Mouse (Mus musculus) midbrain, embryonic 12.5 days (tissue): Measurements from ENCODE around the gene Cic. TPM values are rescaled to one million over a fixed set of nuclear protein-coding genes. Genes with fewer than 3 reads are reported as not detected.
A peak's percentile ranks its signal among the peaks of the same experiment; 100 is the strongest.

Experiments
- ATAC-seq: fragments of 200-750 bp; cut with Nextera tagmentation; 2 replicates; pipeline ENCODE4 v1.8.0; 2017; ENCODE audit warnings: low read depth, moderate TSS enrichment, moderate library complexity; ENCODE audit not compliant: low FRiP score
- H3K27ac ChIP-seq: fragments of 300-500 bp; sonication (generic); replicated peaks from 2 replicates; pipeline ENCODE4 v1.5.1; 2016; ENCODE audit warnings: mild to moderate bottlenecking
- H3K27me3 ChIP-seq: fragments of 300-500 bp; sonication (generic); 2 replicates; pipeline ENCODE4 v1.6.1; 2016; ENCODE audit warnings: mild to moderate bottlenecking
- H3K36me3 ChIP-seq: fragments of 300-500 bp; sonication (generic); 2 replicates; pipeline ENCODE4 v1.6.1; 2016
- H3K4me1 ChIP-seq: fragments of 300-500 bp; sonication (generic); 2 replicates; pipeline ENCODE4 v1.6.1; 2016
- H3K4me2 ChIP-seq: fragments of 300-500 bp; sonication (generic); replicated peaks from 2 replicates; pipeline ENCODE4 v1.6.1; 2016; ENCODE audit warnings: mild to moderate bottlenecking, moderate library complexity
- H3K4me3 ChIP-seq: fragments of 300-500 bp; sonication (generic); 2 replicates; pipeline ENCODE4 v1.5.1; 2016; ENCODE audit warnings: mild to moderate bottlenecking
- H3K9ac ChIP-seq: fragments of 300-500 bp; sonication (generic); replicated peaks from 2 replicates; pipeline ENCODE4 v1.6.1; 2016; ENCODE audit warnings: mild to moderate bottlenecking, moderate library complexity
- H3K9me3 ChIP-seq: fragments of 300-500 bp; sonication (generic); 2 replicates; pipeline ENCODE4 v1.6.1; 2016; ENCODE audit warnings: mild to moderate bottlenecking
- WGBS: fragments of 180-500 bp; shearing (Covaris S2); methylation state at CpG from one replicate; pipeline ENCODE4 v1.1.7; 2016; 5-methylcytosine and 5-hydroxymethylcytosine counted together
- polyA plus RNA-seq: library from polyadenylated mRNA; unstranded; fragments of >200 nt; fragmentation: Nextera tagmentation; extraction: Ambion mirVana; gene quantifications from 2 replicates; pipeline ENCODE4 v1.2.1, GENCODE M21; 2016

The Cic gene
- polyA plus RNA-seq, 1 experiment from 2014 or later: 40.8 TPM

DNA sequence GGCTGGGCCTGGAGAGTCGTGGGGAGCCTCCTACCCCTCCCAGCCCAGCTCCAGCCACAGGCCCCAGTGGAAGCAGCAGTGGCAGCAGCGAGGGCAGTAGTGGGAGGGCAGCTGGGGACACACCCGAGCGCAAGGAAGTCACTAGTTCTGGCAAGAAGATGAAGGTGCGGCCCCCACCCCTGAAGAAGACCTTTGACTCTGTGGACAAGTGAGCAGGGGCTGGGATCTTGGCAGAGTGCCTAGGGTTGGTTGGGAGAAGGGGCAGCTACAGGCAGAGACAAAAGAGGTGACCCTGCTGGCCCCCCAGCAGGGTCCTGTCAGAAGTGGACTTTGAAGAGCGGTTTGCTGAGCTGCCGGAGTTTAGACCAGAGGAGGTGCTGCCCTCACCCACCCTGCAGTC, 24.6 kb downstream of the Cic start:
- WGBS: 62% methylated on average over 7 of the region's 7 CpGs

DNA sequence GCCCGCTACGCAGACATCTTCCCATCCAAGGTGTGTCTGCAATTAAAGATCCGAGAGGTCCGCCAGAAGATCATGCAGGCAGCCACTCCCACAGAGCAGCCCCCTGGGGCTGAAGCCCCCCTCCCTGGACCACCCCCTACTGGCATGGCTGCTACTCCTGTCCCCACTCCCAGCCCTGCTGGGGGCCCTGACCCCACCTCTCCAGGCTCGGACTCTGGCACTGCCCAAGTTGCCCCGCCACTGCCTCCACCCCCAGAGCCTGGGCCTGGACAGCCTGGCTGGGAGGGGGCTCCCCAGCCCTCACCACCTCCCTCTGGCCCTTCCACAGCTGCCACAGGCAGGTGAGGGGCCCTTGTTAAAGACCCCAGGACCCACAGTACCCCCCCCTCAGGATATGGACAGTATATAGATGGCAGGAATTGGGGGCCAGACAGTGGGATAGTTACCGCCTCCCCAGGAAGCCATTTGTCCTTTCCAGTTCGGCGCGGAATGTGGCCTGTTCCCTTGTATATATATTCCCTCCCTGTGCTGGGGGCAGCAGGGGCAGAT, 25.8 kb downstream of the Cic start:
- H3K9ac ChIP-seq: no peak overlapping the region

More for the DNA sequence above, 24.6 kb downstream of the Cic start:
- no peak overlapping the region for H3K9ac ChIP-seq
- no peaks in the 10 kb centered on the region for H3K9me3 ChIP-seq
- peaks cover 91% of the 10 kb centered on the region for H3K36me3 ChIP-seq
- no peak overlapping the region for H3K4me3 ChIP-seq
- no peaks in the 10 kb centered on the region for H3K27me3 ChIP-seq
- H3K27ac ChIP-seq: no peak overlapping the region; the same call in 1 of the 2 replicates
- H3K4me1 ChIP-seq: peaks cover 22% of the 10 kb centered on the region
- H3K4me2 ChIP-seq: no peak overlapping the region
- ATAC-seq: no peak

DNA sequence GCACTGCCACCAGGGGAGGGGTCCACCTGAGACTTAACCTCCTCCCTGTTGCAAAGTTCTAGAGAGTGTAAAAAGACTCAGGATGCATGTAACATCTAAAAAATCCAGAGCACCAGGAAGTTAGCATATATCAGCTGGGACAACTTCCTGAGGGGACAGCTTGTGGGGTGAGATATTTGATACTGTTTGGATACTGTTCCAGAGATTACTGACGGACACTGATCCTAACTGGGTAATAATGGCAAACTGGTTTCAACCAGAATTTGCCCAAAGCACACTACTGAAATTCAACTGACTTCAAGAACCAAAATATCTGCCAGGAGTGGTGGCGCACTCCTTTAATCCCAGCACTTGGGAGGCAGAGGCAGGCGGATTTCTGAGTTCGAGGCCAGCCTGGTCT, 27.0 kb downstream of the Cic start:
- no peak for ATAC-seq
- Histone ChIP-seq H3K36me3 (peaks cover 67% of the 10 kb centered on the region), H3K4me2 (no peak overlapping the region), H3K4me1 (peaks cover 31% of the 10 kb centered on the region), H3K9me3 (no peaks in the 10 kb centered on the region), H3K9ac (no peak overlapping the region), H3K27me3 (no peaks in the 10 kb centered on the region), H3K27ac (no peak overlapping the region; the same call in 1 of the 2 replicates), H3K4me3 (no peak overlapping the region)
- 92% methylated on average over 4 of the region's 4 CpGs for WGBS

More for the DNA sequence above, 25.8 kb downstream of the Cic start:
- Histone ChIP-seq H3K27me3 (no peaks in the 10 kb centered on the region), H3K4me2 (no peak overlapping the region), H3K36me3 (peaks cover 79% of the 10 kb centered on the region), H3K4me3 (no peak overlapping the region), H3K9me3 (no peaks in the 10 kb centered on the region), H3K27ac (no peak overlapping the region; the same call in 1 of the 2 replicates), H3K4me1 (peaks cover 26% of the 10 kb centered on the region)
- 79% methylated on average over 10 of the region's 10 CpGs for WGBS
- ATAC-seq: no peak

DNA sequence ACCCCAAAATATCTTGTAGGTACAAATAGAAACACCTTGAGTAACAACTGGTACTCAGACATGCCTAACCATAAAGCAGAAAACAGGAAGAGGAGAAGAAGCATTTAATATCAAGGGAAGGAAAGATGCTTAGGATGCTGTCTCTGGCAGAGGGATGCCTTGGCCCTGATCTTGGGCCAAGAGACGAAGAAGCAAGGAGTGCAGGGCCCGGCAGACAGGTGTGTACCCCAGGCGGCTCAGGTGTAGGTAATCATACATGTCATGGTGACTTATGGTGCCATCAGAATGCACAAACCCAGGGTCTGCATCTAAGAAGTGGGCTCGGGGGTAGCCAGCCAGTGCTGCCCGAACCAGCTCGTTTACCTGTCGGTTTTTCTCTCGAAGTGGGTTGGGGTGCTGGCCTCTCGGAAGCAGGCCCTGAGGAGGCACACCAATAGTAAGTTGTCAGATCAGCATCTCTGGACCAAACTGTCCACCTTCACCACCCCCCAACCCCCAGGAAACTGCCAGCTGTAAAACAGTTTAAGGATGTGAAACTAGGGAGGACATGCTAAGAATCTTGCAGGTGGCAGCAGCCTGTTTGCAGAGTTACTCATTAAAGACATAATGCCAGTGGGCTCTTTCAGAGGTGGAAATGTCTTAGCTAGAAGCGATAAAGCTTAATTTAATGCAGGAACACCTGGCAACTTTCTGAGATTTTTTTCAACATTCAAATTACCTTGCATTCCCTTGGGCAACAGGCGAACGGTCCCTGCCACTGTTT, 27.6 kb downstream of the Cic start:
- no peak overlapping the region for H3K9ac ChIP-seq
- no peak overlapping the region for H3K27ac ChIP-seq
- H3K27me3 ChIP-seq: no peaks in the 10 kb centered on the region
- H3K4me3 ChIP-seq: no peak overlapping the region
- WGBS: 92% methylated on average over 12 of the region's 12 CpGs
- peaks cover 31% of the 10 kb centered on the region for H3K4me1 ChIP-seq
- ATAC-seq: no peak
- H3K9me3 ChIP-seq: no peaks in the 10 kb centered on the region
- H3K36me3 ChIP-seq: peaks cover 60% of the 10 kb centered on the region
- 0 out of 2 replicates have a peak overlapping the region, but pooled peaks have one; percentile 76 for H3K4me2 ChIP-seq

DNA sequence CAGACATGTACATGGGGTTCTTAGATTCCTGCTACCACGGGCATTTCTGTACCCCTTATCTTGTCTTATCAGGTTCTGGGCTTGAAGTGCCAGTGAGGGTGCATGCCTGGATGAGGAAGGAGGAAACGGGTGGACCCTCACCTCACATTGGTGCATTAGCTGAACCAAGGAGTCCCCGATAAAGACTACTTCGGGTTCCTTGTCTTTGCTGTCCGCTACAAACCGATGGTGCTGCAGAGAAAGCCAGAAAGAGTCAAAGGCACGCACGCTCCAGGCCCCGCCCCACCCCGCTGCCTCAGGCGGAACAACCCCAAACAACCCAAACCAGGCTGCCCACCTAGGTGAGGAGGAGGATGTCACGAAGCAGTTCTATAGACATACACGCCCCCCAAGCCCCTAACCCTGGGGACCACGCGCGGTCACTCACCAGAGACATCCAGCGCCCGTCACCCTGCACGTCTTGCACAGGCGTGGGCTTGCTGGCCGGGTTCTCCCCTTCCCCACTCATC, 29.5 kb downstream of the Cic start:
- ATAC-seq: peak; percentile 28; the same call in 1 of the 2 replicates
- peak overlapping the region; percentile 76 for H3K4me2 ChIP-seq
- no peaks in the 10 kb centered on the region for H3K9me3 ChIP-seq
- peak overlapping the region; percentile 88 for H3K9ac ChIP-seq
- no peaks in the 10 kb centered on the region for H3K27me3 ChIP-seq
- peaks cover 42% of the 10 kb centered on the region for H3K36me3 ChIP-seq
- H3K27ac ChIP-seq: peak overlapping the region; percentile 97
- peaks cover 25% of the 10 kb centered on the region for H3K4me1 ChIP-seq
- 3% methylated on average over 21 of the region's 21 CpGs for WGBS
- peak overlapping the region; percentile 72 for H3K4me3 ChIP-seq

- peak within 1 kb of the TSS; percentile 76 for H3K4me2 ChIP-seq
- WGBS: under 1% methylated on average over 52 of the region's 52 CpGs
- H3K9ac ChIP-seq: peak within 1 kb of the TSS; percentile 88
- peaks cover 25% of the 10 kb centered on the region for H3K4me1 ChIP-seq
- H3K36me3 ChIP-seq: peaks cover 35% of the 10 kb centered on the region
- peak; percentile 90 for ATAC-seq
- peak within 1 kb of the TSS; percentile 97 for H3K27ac ChIP-seq
- no peaks in the 10 kb centered on the region for H3K9me3 ChIP-seq
- peak within 1 kb of the TSS; percentile 72 for H3K4me3 ChIP-seq
- peaks cover 1% of the 10 kb centered on the region; the same call in 1 of the 2 replicates for H3K27me3 ChIP-seq
These were observed 30.2 kb downstream of the Cic start, which contains the start of gene Pafah1b3 for GRCm38 (mm10) chr7:25297454-25298325. Gene Pafah1b3, minus strand, starts transcription at chr7:25297986.

DNA sequence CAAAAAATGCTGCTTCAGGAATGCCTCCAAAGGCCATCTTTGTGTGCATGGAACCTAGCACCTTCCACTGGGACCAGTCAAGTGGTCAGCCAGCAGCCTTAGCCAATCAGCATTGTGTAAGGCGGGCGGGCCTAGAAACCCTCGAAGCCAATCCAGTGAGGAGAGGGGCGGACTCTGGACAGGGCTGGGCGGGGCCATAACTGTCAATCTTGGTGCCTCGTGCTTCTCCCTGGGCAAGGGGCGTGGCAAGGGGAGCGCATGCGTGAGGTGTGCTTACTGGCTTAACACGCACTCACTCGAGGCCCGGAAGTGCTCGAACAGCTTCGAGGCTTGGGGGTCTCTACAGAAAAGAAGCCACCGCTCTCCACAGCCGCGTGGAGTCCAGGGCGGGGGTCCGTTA, 33.6 kb downstream of the Cic start, which contains the start of gene Prr19:
Prr19 (plus strand) TSS at position 349 of the 400 bp plus-strand sequence.
- H3K27me3 ChIP-seq: peaks cover 17% of the 10 kb centered on the region
- WGBS: 55% methylated on average over 19 of the region's 19 CpGs
- ATAC-seq: 0 out of 2 replicates have a peak, but pooled peaks have one; percentile 42

GRCm38 (mm10) chr7:25303003-25303684, 35.6 kb downstream of the Cic start:
- Histone ChIP-seq H3K36me3 (no peaks in the 10 kb centered on the region), H3K9me3 (no peaks in the 10 kb centered on the region), H3K4me3 (no peak overlapping the region), H3K4me1 (peaks cover 17% of the 10 kb centered on the region), H3K9ac (no peak overlapping the region), H3K27me3 (peaks cover 29% of the 10 kb centered on the region), H3K27ac (no peak overlapping the region), H3K4me2 (no peak overlapping the region)
- ATAC-seq: no peak
- WGBS: 80% methylated on average over 9 of the region's 9 CpGs

More for the DNA sequence above, 33.6 kb downstream of the Cic start, which contains the start of gene Prr19:
- Histone ChIP-seq H3K9ac (no peak within 1 kb of the TSS), H3K4me2 (no peak within 1 kb of the TSS), H3K4me1 (peaks cover 25% of the 10 kb centered on the region), H3K36me3 (peaks cover 1% of the 10 kb centered on the region; the same call in 1 of the 2 replicates), H3K27ac (no peak within 1 kb of the TSS), H3K9me3 (no peaks in the 10 kb centered on the region), H3K4me3 (no peak within 1 kb of the TSS)

- Histone ChIP-seq H3K9ac (no peak overlapping the region), H3K4me1 (peaks cover 12% of the 10 kb centered on the region), H3K27me3 (peaks cover 34% of the 10 kb centered on the region), H3K36me3 (no peaks in the 10 kb centered on the region), H3K27ac (no peak overlapping the region), H3K9me3 (no peaks in the 10 kb centered on the region), H3K4me3 (no peak overlapping the region), H3K4me2 (no peak overlapping the region)
- ATAC-seq: no peak
- WGBS: 78% methylated on average over 3 of the region's 3 CpGs
These were observed 36.1 kb downstream of the Cic start for GRCm38 (mm10) chr7:25303685-25304006.

DNA sequence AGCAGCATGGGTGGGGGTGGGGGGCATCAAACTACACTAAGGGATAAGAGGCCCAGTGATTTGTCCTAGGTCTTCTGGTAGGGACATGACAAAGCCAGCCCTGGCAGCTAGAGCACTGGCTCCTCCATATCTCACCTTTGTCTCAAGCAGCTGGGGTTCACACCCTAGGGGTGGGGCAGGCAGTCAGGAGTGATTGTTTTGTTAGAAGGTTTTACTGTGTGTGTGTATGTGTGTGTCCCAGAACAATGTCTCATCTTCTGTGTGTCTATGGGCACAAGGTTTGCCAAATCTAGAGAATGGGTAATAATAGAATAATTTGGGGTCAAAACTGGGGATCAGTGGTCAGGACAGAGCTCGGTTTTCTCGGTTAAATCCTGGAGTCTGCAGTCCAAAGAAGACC, 38.0 kb downstream of the Cic start:
- peaks cover 11% of the 10 kb centered on the region for H3K4me1 ChIP-seq
- H3K27me3 ChIP-seq: peaks cover 43% of the 10 kb centered on the region
- H3K27ac ChIP-seq: peak overlapping the region; percentile 65
- H3K9me3 ChIP-seq: no peaks in the 10 kb centered on the region
- peak overlapping the region; percentile 57 for H3K4me3 ChIP-seq
- peak overlapping the region; percentile 71 for H3K9ac ChIP-seq
- ATAC-seq: peak; percentile 38; the same call in 1 of the 2 replicates
- H3K4me2 ChIP-seq: peak overlapping the region; percentile 76
- WGBS: 3% methylated on average over 2 of the region's 2 CpGs
- H3K36me3 ChIP-seq: no peaks in the 10 kb centered on the region
